Mouse (Mus musculus) ES-E14 (cell line): ENCODE results near the gene Prkcb.

Experiments used
- CHD2 ChIP-seq: IDR thresholded peaks from 2 replicates; pipeline ENCODE4 v1.6.1; 2014; ENCODE audit warnings: mild to moderate bottlenecking, low read depth, low read length, inconsistent platforms
- HCFC1 ChIP-seq: IDR thresholded peaks from 2 replicates; pipeline ENCODE4 v1.6.1; 2012; ENCODE audit warnings: low read length, inconsistent platforms, borderline replicate concordance; ENCODE audit not compliant: insufficient read depth
- MAFK ChIP-seq: IDR thresholded peaks from 2 replicates; pipeline ENCODE4 v1.6.1; 2014; ENCODE audit warnings: mild to moderate bottlenecking, low read depth, low read length, inconsistent platforms; ENCODE audit not compliant: insufficient read depth

DNA sequence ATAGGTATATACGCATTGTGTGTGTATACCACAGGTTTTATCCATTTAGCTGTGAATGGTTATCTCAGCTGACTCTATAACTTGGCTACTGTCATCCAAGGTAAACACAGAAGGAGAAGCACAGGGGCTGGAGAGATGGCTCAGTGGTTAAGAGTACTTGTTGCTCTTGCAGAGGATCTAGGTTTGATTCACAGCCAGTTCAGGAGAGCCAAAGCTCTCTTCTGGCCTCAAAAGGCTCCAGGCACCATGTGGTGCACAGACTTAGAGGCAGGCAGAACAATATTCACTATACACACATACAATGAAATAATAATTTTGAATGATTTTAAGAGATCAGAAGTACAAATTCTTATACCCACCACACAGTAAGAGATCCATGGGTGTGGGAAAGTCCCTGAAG, 98.0 kb downstream of the Prkcb start:
- no peak for TF ChIP-seq MAFK
- no peak for TF ChIP-seq HCFC1
- TF ChIP-seq CHD2 = no peak
